ENCODE assay signal across 25 mouse cellular contexts in the genomic region with DNA sequence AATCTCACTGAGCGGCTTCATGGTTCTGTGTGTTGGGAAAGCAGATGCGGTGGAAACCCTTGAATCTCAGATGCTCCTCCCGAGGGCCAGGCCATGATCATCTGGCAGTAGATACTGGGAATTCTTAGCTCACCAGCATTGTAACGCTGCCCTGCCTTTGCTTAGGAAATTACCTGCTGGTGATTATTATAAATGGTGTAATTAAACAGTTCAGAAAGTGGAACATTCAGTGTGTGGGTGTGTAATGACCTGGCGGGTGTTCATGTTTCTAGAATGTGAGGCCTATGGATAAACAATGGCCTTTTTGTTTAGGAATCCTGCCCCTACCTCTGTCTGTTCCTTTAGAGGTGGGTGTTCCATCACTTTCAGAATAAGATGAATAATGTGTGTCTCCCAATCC.
"Had no signal": no experiment of that assay in that cellular context is flagged by ENCODE, and none has a peak within 500 bp of the region (broad histone marks: within the 10 kb centered on the region; RNA-seq: fewer than 3 reads in every experiment).

No protein-coding gene starts in this region.

- H3K4me1 ChIP-seq: hindbrain, embryonic 12.5 days; intestine, embryonic 15.5 days; liver, embryonic 13.5 days; liver, embryonic 15.5 days had no signal

- ATAC-seq: hindbrain, embryonic 16.5 days; inflammation-experienced regulatory T-cells, adult 6 months; intestine, embryonic 15.5 days; intestine, postnatal 0 days had no signal

- H3K4me2 ChIP-seq: heart, embryonic 12.5 days; hindbrain, embryonic 12.5 days; intestine, embryonic 15.5 days; limb, embryonic 12.5 days; liver, embryonic 11.5 days; liver, embryonic 13.5 days; liver, embryonic 15.5 days had no signal

- H3K27ac ChIP-seq: heart, embryonic 10.5 days; hindbrain, embryonic 10.5 days; hindbrain, embryonic 12.5 days; intestine, embryonic 15.5 days; left cerebral cortex, adult 2 months; limb, embryonic 10.5 days; limb, embryonic 12.5 days; liver, embryonic 13.5 days; liver, embryonic 15.5 days had no signal

- H3K9me3 ChIP-seq: heart, embryonic 10.5 days; heart, embryonic 12.5 days; hindbrain, embryonic 10.5 days; hindbrain, embryonic 12.5 days; intestine, embryonic 15.5 days; limb, embryonic 10.5 days; limb, embryonic 12.5 days; liver, embryonic 13.5 days; liver, embryonic 15.5 days had no signal

- H3K27me3 ChIP-seq: heart, embryonic 12.5 days; hindbrain, embryonic 12.5 days; intestine, embryonic 15.5 days; limb, embryonic 12.5 days; liver, embryonic 13.5 days; liver, embryonic 15.5 days had no signal

- H3K9ac ChIP-seq: heart, embryonic 12.5 days; hindbrain, embryonic 12.5 days; intestine, embryonic 15.5 days; limb, embryonic 12.5 days; liver, embryonic 13.5 days; liver, embryonic 15.5 days had no signal

- H3K4me3 ChIP-seq: heart, embryonic 10.5 days; heart, embryonic 12.5 days; hindbrain, embryonic 10.5 days; hindbrain, embryonic 12.5 days; intestine, embryonic 15.5 days; left cerebral cortex, adult 2 months; limb, embryonic 10.5 days; limb, embryonic 12.5 days; liver, embryonic 13.5 days; liver, embryonic 15.5 days had no signal

- DNase-seq: gastrocnemius, postnatal 10 days; gastrocnemius, postnatal 25 days; heart, adult 11 months; heart, postnatal 10 days; heart, postnatal 4 days; kidney, adult 18-20 months; kidney, adult 8-10 months; kidney, postnatal 10 days; kidney, postnatal 25 days; kidney, postnatal 4 days; liver; liver, embryonic 13.5 days had no signal

- H3K36me3 ChIP-seq: heart, embryonic 10.5 days; heart, embryonic 12.5 days; hindbrain, embryonic 12.5 days; intestine, embryonic 15.5 days; limb, embryonic 10.5 days; limb, embryonic 12.5 days; liver, embryonic 13.5 days; liver, embryonic 15.5 days had no signal
